In genomic region chr9:70509906-70510525, GRCm38 (mm10) we compare ENCODE assay signal across 11 mouse cellular contexts. TPM values are rescaled to one million over a fixed set of nuclear protein-coding genes. Genes with fewer than 3 reads are reported as not detected.
DNase-seq lines count a peak whose midpoint lies in the region.
"Had no signal": no experiment of that assay in that cellular context is flagged by ENCODE, and none has a peak within 500 bp of the region (broad histone marks: within the 10 kb centered on the region; RNA-seq: fewer than 3 reads in every experiment).

No protein-coding gene starts in this region.

- DNase-seq in adrenal gland, adult (ENCODE audit: inconsistent age in 2 of 2, low spot score in 1 of 2) = peak; percentile 73 to 86
- no peak for DNase-seq in adrenal gland, postnatal 4 days (ENCODE audit: low spot score in 2 of 2)
- DNase-seq in ovary, adult 18-20 months (ENCODE audit: low spot score) = peak; percentile 10
- DNase-seq in ovary, postnatal 10 days (ENCODE audit: low spot score) = no peak
- DNase-seq in kidney, postnatal 36 days = peak; percentile 63 to 70
- DNase-seq in yolk sac, embryonic 10.5 days (ENCODE audit: low spot score) = peak; percentile 77
- DNase-seq in left cerebral cortex, postnatal 4 days = no peak
- DNase-seq in embryo, embryonic 11 days = no peak
- DNase-seq: cerebellum, adult 11 months; gastrocnemius, postnatal 10 days; thymus, postnatal 36 days had no signal

- intact Hi-C loops in left cerebral cortex, postnatal 4 days (cut with DNase I) = no loop called here

RNA-seq across cellular contexts. Expression of gene Rnf111, which starts 6.5 kb away (rescaled TPM):
- total RNA-seq in adrenal gland, postnatal 4 days (2021) = 10 to 100 TPM; 41.1 to 44.1 TPM
- 10 to 100 TPM; 43.3 to 47.0 TPM for total RNA-seq in left cerebral cortex, postnatal 4 days (2021)

RNA-seq across cellular contexts. Expression of gene Sltm, which starts 32.5 kb away (rescaled TPM):
- total RNA-seq in adrenal gland, postnatal 4 days (2021) = 10 to 100 TPM; 37.7 to 44.2 TPM
- 10 to 100 TPM; 65.0 to 72.0 TPM for total RNA-seq in left cerebral cortex, postnatal 4 days (2021)

Comparison
In these comparisons a context has a peak if more than half of its experiments do, and no peak if none do; other contexts are left out.
1. DNase-seq: peak in adrenal gland, adult (2 of 2), ovary, adult 18-20 months (single experiment), kidney, postnatal 36 days (2 of 2) and yolk sac, embryonic 10.5 days (single experiment); none in adrenal gland, postnatal 4 days (0 of 2), ovary, postnatal 10 days (single experiment), left cerebral cortex, postnatal 4 days (single experiment) and embryo, embryonic 11 days (single experiment).